Mouse (Mus musculus) limb, embryonic 14.5 days (tissue): ENCODE measurements around the gene Capn7. TPM values are rescaled to one million over a fixed set of nuclear protein-coding genes. Genes with fewer than 3 reads are reported as not detected.

Experiments
- ATAC-seq: fragments of 200-750 bp; cut with Nextera tagmentation; 2 replicates; pipeline ENCODE4 v1.8.0; 2017; ENCODE audit warnings: low read depth, moderate number of reproducible peaks, moderate TSS enrichment; ENCODE audit not compliant: low FRiP score
- DNase-seq: peaks from one replicate; pipeline ENCODE4 v3.0.0-alpha.2; 2015; ENCODE audit warnings: low spot score
- H3K27ac ChIP-seq: fragments of 300-500 bp; sonication (generic); replicated peaks from 2 replicates; pipeline ENCODE4 v1.5.1; 2014; ENCODE audit warnings: low read depth, mild to moderate bottlenecking, low read length, moderate library complexity, mixed read lengths
- H3K27me3 ChIP-seq: fragments of 300-500 bp; sonication (generic); 2 replicates; pipeline ENCODE4 v1.6.1; 2014; ENCODE audit warnings: low read length, mixed read lengths; ENCODE audit not compliant: control insufficient read depth, insufficient read depth
- H3K36me3 ChIP-seq: fragments of 300-500 bp; sonication (generic); 2 replicates; pipeline ENCODE4 v1.6.1; 2014; ENCODE audit warnings: mild to moderate bottlenecking, low read length, moderate library complexity, mixed read lengths; ENCODE audit not compliant: control insufficient read depth, insufficient read depth
- H3K4me1 ChIP-seq: fragments of 300-500 bp; sonication (generic); 2 replicates; pipeline ENCODE4 v1.6.1; 2014; ENCODE audit warnings: antibody characterized with exemption, low read length, mixed read lengths; ENCODE audit not compliant: control insufficient read depth, insufficient read depth
- H3K4me2 ChIP-seq: fragments of 300-500 bp; sonication (generic); replicated peaks from 2 replicates; pipeline ENCODE4 v1.6.1; 2014; ENCODE audit warnings: low read depth, mild to moderate bottlenecking, low read length, moderate library complexity; ENCODE audit not compliant: severe bottlenecking
- H3K4me3 ChIP-seq: fragments of 300-500 bp; sonication (generic); replicated peaks from 2 replicates; pipeline ENCODE4 v1.5.1; 2014; ENCODE audit warnings: low read length
- H3K9ac ChIP-seq: fragments of 300-500 bp; sonication (generic); 2 replicates; pipeline ENCODE4 v1.6.1; 2014; ENCODE audit warnings: mild to moderate bottlenecking, low read depth, low read length, moderate library complexity; ENCODE audit not compliant: severe bottlenecking
- H3K9me3 ChIP-seq: fragments of 300-500 bp; sonication (generic); 2 replicates; pipeline ENCODE4 v1.6.1; 2016; ENCODE audit warnings: low read length; ENCODE audit not compliant: control insufficient read depth
- POLR2A ChIP-seq: fragments of 200-500 bp; IDR thresholded peaks from 2 replicates; pipeline ENCODE4 v1.8.0; 2012; ENCODE audit warnings: inconsistent platforms, mild to moderate bottlenecking, moderate library complexity, borderline replicate concordance; ENCODE audit not compliant: insufficient read depth, insufficient read length; ENCODE audit errors: extremely low read depth
- WGBS: fragments of 180-500 bp; shearing (Covaris S2); extraction: QIAGEN DNeasy Blood & Tissue Kit; methylation state at CpG from one replicate; pipeline ENCODE4 v1.1.7; 2014; 5-methylcytosine and 5-hydroxymethylcytosine counted together
- polyA plus RNA-seq, 2 experiments: library from polyadenylated mRNA; depleted of rRNA in 1 of 2; stranded (reverse) in 1 of 2; unstranded in 1 of 2; fragments of >200 nt; fragmentation: Nextera tagmentation in 1 of 2; extraction: Ambion mirVana in 1 of 2; gene quantifications; 2 replicates each; pipeline versions ENCODE4 v1.2.1 to v1.2.3; 2012 to 2014

The Capn7 gene
- polyA plus RNA-seq, 2 experiments, result 44.1 to 44.7 TPM

DNA sequence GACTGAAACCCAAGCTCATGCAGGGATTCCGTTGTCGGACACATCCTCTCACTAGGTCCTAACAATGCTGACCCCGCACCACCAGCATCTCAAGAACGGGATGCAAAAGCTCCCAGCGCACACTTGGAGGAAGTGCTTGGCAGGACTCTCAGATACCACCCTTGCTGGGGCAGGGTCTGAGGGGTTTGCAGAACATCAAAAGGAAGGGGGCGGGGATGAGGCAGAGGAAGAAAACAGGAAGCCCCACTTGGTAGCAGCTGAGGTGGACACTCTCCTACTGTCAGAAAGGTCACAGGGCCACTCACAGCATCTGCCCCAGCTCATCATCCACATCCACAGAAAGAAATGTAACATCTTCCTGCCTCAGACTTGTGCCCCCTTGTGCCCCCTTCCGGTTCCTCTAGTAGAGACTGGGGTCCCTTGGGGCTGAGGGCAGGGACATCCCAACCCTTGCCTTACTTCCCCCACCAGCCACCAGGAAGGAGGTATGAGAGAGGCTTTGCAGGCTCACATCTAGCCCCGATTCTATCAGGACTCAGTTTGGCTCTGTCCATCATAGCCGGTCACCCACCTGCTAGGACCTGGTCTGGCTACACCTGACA, 73.8 kb downstream of the Capn7 start:
- no peak overlapping the region for H3K27ac ChIP-seq
- H3K9me3 ChIP-seq, result no peaks in the 10 kb centered on the region
- H3K4me2 ChIP-seq, result no peak overlapping the region
- H3K27me3 ChIP-seq, result no peaks in the 10 kb centered on the region
- H3K4me1 ChIP-seq, result peaks cover 16% of the 10 kb centered on the region
- no peak overlapping the region for H3K4me3 ChIP-seq
- H3K9ac ChIP-seq, result no peak overlapping the region
- no peak for TF ChIP-seq POLR2A
- no peak for DNase-seq
- WGBS, result 78% methylated on average over 9 of the region's 9 CpGs
- peaks cover 31% of the 10 kb centered on the region for H3K36me3 ChIP-seq
- ATAC-seq, result no peak

DNA sequence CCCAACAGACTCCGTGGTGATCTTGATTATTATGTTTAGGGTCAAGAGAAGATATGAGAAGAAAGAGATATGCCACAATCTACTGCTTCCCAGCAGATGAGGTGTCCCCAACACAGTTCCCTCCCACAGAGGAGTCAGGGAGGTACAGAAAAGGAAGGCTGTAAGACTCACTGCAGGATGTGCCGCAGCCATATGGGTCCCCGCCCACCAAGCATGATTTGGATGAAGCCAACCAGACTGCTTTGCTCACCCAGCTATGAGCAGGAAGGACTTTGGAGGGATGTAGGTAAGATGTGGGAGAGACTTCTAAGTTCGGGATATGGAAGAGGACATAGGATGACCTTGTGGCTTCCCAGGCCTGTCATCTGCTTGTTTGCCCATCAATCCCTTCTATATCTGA, 74.3 kb downstream of the Capn7 start:
- no peak for TF ChIP-seq POLR2A
- no peak overlapping the region for H3K4me2 ChIP-seq
- no peak overlapping the region for H3K4me3 ChIP-seq
- H3K27me3 ChIP-seq, result no peaks in the 10 kb centered on the region
- 88% methylated on average over 4 of the region's 4 CpGs for WGBS
- no peak overlapping the region for H3K9ac ChIP-seq
- H3K36me3 ChIP-seq, result peaks cover 29% of the 10 kb centered on the region
- no peak for DNase-seq
- H3K27ac ChIP-seq, result no peak overlapping the region
- ATAC-seq, result no peak
- H3K4me1 ChIP-seq, result peaks cover 16% of the 10 kb centered on the region
- no peaks in the 10 kb centered on the region for H3K9me3 ChIP-seq

- H3K27ac ChIP-seq, result no peak overlapping the region
- 82% methylated on average over 10 of the region's 10 CpGs for WGBS
- DNase-seq, result no peak
- no peak overlapping the region for H3K9ac ChIP-seq
- H3K4me1 ChIP-seq, result peaks cover 16% of the 10 kb centered on the region
- peaks cover 11% of the 10 kb centered on the region for H3K36me3 ChIP-seq
- H3K9me3 ChIP-seq, result no peaks in the 10 kb centered on the region
- H3K27me3 ChIP-seq, result no peaks in the 10 kb centered on the region
- no peak overlapping the region for H3K4me2 ChIP-seq
- no peak for ATAC-seq
- TF ChIP-seq POLR2A, result no peak
- H3K4me3 ChIP-seq, result no peak overlapping the region
These were observed 76.2 kb downstream of the Capn7 start for GRCm38 (mm10) chr14:31412651-31413056.

DNA sequence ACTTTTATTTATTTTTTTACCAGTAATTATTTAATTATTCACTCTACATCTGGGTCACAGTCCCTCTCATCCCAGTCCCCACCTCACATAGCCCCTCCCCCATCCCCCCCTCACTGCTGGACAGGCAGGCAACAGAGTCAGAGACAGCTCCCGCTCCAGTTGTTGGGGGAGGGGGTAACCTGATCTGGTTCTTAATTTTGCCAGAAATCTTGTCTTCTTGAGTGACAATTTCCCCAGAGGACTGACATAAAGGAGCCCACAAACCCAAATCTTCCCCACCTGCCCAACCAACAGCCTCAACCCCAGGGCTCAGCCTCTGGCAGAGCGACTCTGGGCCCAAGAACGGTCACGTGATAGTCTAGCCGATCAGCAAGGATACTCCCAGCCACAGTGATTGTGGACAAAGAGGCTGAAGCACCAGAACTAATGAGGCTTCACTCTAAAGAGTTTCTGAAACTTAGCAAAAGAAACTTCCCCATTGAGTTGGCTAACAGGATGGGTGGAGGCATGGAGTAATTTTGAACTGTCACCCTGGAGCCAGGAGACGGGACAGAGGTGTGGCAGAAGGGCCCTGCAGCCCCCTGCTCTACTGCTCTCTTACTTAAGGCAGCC, 77.1 kb downstream of the Capn7 start:
- DNase-seq (no peak), ATAC-seq (no peak)
- Histone ChIP-seq H3K27ac (no peak overlapping the region), H3K27me3 (no peaks in the 10 kb centered on the region), H3K36me3 (peaks cover 8% of the 10 kb centered on the region), H3K4me3 (no peak overlapping the region), H3K9me3 (no peaks in the 10 kb centered on the region), H3K4me2 (no peak overlapping the region), H3K4me1 (peaks cover 16% of the 10 kb centered on the region), H3K9ac (no peak overlapping the region)
- WGBS, result 60% methylated on average over 6 of the region's 6 CpGs
- TF ChIP-seq POLR2A, result no peak

- Histone ChIP-seq H3K9me3 (no peaks in the 10 kb centered on the region), H3K27ac (no peak overlapping the region), H3K4me3 (no peak overlapping the region), H3K9ac (no peak overlapping the region), H3K4me1 (peaks cover 16% of the 10 kb centered on the region), H3K4me2 (no peak overlapping the region), H3K27me3 (no peaks in the 10 kb centered on the region), H3K36me3 (peaks cover 8% of the 10 kb centered on the region)
- no peak for TF ChIP-seq POLR2A
- ATAC-seq (no peak), DNase-seq (no peak)
- WGBS, result 42% methylated on average over 10 of the region's 10 CpGs
These were observed 78.0 kb downstream of the Capn7 start for GRCm38 (mm10) chr14:31414235-31414966.
